Mouse (Mus musculus) MEL-GATA-1-ER (cell line): ENCODE results near the gene Sema6b.
"Not testable (repeated sequence)": the region's sequence is repeated elsewhere in the genome, so short reads cannot be mapped to it uniquely, and the experiment has no call there.

ENCODE experiments used
- DNase-seq: peaks from one replicate; pipeline ENCODE4 v3.0.0-alpha.2; 2012; ENCODE audit warnings: low read depth; ENCODE audit errors: extremely low read depth

Gene Sema6b

GRCm38 (mm10) chr17:56092312-56092711 is 47.8 kb downstream of the Sema6b start:
- no peak for DNase-seq

- DNase-seq, result peak; percentile 43
Measured at GRCm38 (mm10) chr17:56080781-56081585, 59.2 kb downstream of the Sema6b start.

GRCm38 (mm10) chr17:56079921-56080320 is 60.2 kb downstream of the Sema6b start:
- DNase-seq, result no peak

- DNase-seq, result peak; percentile 100
Measured at GRCm38 (mm10) chr17:56078880-56079795, 61.0 kb downstream of the Sema6b start, which contains the start of gene Hdgfl2. Gene Hdgfl2 (plus strand): TSS chr17:56079634.

GRCm38 (mm10) chr17:56078361-56078760 is 61.8 kb downstream of the Sema6b start:
- DNase-seq, result not testable (repeated sequence)

- no peak for DNase-seq
Measured at GRCm38 (mm10) chr17:56077523-56077922, 62.6 kb downstream of the Sema6b start.

GRCm38 (mm10) chr17:56074827-56075208 is 65.3 kb downstream of the Sema6b start, which contains the start of gene Ubxn6:
Gene Ubxn6 (minus strand): TSS chr17:56075028.
- DNase-seq, result peak; percentile 85

GRCm38 (mm10) chr17:56074097-56074826 is 65.9 kb downstream of the Sema6b start:
- peak; percentile 56 for DNase-seq
